Mouse (Mus musculus) ES-E14 (cell line): ENCODE data around the gene Anxa3.

ENCODE experiments used
- HCFC1 ChIP-seq: IDR thresholded peaks from 2 replicates; pipeline ENCODE4 v1.6.1; 2012; ENCODE audit warnings: low read length, inconsistent platforms, borderline replicate concordance; ENCODE audit not compliant: insufficient read depth
- ZC3H11A ChIP-seq: IDR thresholded peaks from 2 replicates; pipeline ENCODE4 v1.6.1; 2012; ENCODE audit warnings: low read depth, mild to moderate bottlenecking, inconsistent platforms, low read length, borderline replicate concordance

GRCm38 (mm10) chr5:96848386-96848785 lies 55.2 kb downstream of the Anxa3 start:
- no peak for TF ChIP-seq ZC3H11A
- no peak for TF ChIP-seq HCFC1
